Mouse (Mus musculus) lung, embryonic 15.5 days (tissue): ENCODE measurements around the gene Fat1. TPM values are rescaled to one million over a fixed set of nuclear protein-coding genes. Genes with fewer than 3 reads are reported as not detected.
A peak's percentile ranks its signal among the peaks of the same experiment; 100 is the strongest.
"Not testable (repeated sequence)": the region's sequence is repeated elsewhere in the genome, so short reads cannot be mapped to it uniquely, and the experiment has no call there.

Experiments used
- ATAC-seq: fragments of 200-750 bp; cut with Nextera tagmentation; 2 replicates; pipeline ENCODE4 v1.8.0; 2017; ENCODE audit warnings: moderate number of reproducible peaks, borderline replicate concordance; ENCODE audit not compliant: low FRiP score, low TSS enrichment; ENCODE audit errors: extremely low read depth
- H3K27ac ChIP-seq: fragments of 300-500 bp; sonication (generic); 2 replicates; pipeline ENCODE4 v1.5.1; 2015; ENCODE audit warnings: moderate library complexity, mild to moderate bottlenecking, inconsistent platforms
- H3K27me3 ChIP-seq: fragments of 300-500 bp; sonication (generic); 2 replicates; pipeline ENCODE4 v1.6.1; 2015; ENCODE audit warnings: inconsistent platforms
- H3K36me3 ChIP-seq: fragments of 300-500 bp; sonication (generic); 2 replicates; pipeline ENCODE4 v1.6.1; 2015; ENCODE audit warnings: inconsistent platforms
- H3K4me1 ChIP-seq: fragments of 300-500 bp; sonication (generic); 2 replicates; pipeline ENCODE4 v1.6.1; 2015; ENCODE audit warnings: inconsistent platforms
- H3K4me2 ChIP-seq: fragments of 300-500 bp; sonication (generic); 2 replicates; pipeline ENCODE4 v1.6.1; 2015; ENCODE audit warnings: inconsistent platforms, mild to moderate bottlenecking, moderate library complexity
- H3K4me3 ChIP-seq: fragments of 300-500 bp; sonication (generic); 2 replicates; pipeline ENCODE4 v1.5.1; 2015; ENCODE audit warnings: mild to moderate bottlenecking, inconsistent platforms
- H3K9ac ChIP-seq: fragments of 300-500 bp; sonication (generic); 2 replicates; pipeline ENCODE4 v1.6.1; 2015; ENCODE audit warnings: inconsistent platforms
- H3K9me3 ChIP-seq: fragments of 300-500 bp; sonication (generic); 2 replicates; pipeline ENCODE4 v1.6.1; 2016; ENCODE audit warnings: inconsistent platforms
- WGBS: fragments of 180-500 bp; shearing (Covaris S2); methylation state at CpG from one replicate; pipeline ENCODE4 v1.1.7; 2015; 5-methylcytosine and 5-hydroxymethylcytosine counted together
- polyA plus RNA-seq: library from polyadenylated mRNA; unstranded; fragments of >200 nt; fragmentation: Nextera tagmentation; extraction: Ambion mirVana; gene quantifications from 2 replicates; pipeline ENCODE4 v1.2.1, GENCODE M21; 2015

Gene Fat1
- polyA plus RNA-seq, 1 experiment from 2014 or later, result 19.1 TPM

DNA sequence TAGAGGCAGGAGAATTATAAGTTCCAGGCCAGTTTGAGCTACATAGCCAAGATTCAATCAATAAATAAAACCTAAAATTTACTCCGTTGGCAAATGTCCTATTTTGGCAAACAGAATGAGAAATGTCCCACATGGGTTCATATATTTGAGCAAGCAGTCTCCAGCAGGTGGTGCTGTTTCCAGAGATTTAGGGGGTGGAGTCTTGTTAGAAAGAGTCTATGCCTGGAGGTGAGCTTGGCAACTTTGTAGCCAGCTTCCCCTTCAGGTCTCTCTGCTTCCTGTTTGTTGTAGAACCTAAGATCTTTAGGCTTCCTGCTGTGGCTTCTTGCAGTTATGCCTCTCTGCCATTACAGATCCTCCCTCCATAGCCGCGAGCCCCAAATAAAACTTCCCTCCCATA lies 120.3 kb downstream of the Fat1 start:
- no peak overlapping the region for H3K27ac ChIP-seq
- no peak overlapping the region for H3K4me2 ChIP-seq
- ATAC-seq, result no peak
- H3K36me3 ChIP-seq, result peaks cover 38% of the 10 kb centered on the region
- 96% methylated on average over 3 of the region's 3 CpGs for WGBS
- no peaks in the 10 kb centered on the region for H3K4me1 ChIP-seq
- H3K4me3 ChIP-seq, result no peak overlapping the region
- no peak overlapping the region for H3K9ac ChIP-seq
- H3K9me3 ChIP-seq, result no peaks in the 10 kb centered on the region
- H3K27me3 ChIP-seq, result no peaks in the 10 kb centered on the region

DNA sequence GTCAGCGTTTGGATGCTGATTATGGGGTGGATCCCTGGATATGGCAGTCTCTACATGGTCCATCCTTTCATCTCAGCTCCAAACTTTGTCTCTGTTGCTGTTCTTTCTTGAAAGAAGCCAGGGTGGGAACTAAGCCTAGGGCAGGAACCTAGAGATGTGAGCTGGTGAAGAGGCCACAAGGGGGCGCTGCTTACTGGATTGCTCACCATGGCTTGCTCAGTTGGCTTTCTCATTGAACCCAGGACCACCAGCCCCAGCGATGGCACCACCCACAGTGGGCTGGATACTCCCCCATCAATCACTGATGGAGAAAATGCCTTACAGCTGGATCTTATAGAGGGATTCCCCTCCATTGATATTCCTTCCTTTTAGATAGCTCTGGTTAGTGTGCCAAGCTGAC lies 121.6 kb downstream of the Fat1 start:
- H3K27me3 ChIP-seq, result no peaks in the 10 kb centered on the region
- ATAC-seq, result no peak
- peaks cover 27% of the 10 kb centered on the region for H3K36me3 ChIP-seq
- no peaks in the 10 kb centered on the region for H3K9me3 ChIP-seq
- no peak overlapping the region for H3K4me2 ChIP-seq
- no peaks in the 10 kb centered on the region for H3K4me1 ChIP-seq
- no peak overlapping the region for H3K4me3 ChIP-seq
- 29% methylated on average over 3 of the region's 3 CpGs for WGBS
- H3K27ac ChIP-seq, result no peak overlapping the region
- H3K9ac ChIP-seq, result no peak overlapping the region

DNA sequence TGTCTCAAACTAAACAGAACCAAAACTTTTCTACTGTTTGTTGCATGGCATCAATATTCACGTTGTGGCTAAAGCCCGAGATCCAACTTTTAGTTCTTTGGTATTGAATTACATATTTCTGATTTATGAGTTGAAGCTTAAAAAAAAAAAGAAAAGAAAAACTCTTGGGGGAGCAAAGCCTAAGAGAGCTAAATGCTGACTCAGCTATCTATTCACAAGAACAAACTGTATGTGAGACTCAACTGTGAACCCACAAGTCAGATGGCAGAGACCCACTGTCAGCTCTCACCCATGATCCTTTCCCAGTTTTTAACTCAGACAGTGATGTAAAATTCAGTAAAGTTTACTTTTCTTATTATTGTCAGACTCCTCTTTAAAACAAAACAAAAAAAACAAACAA lies 124.8 kb downstream of the Fat1 start:
- Histone ChIP-seq H3K36me3 (peaks cover 3% of the 10 kb centered on the region; the same call in 1 of the 2 replicates), H3K4me3 (no peak overlapping the region), H3K4me2 (no peak overlapping the region), H3K9ac (no peak overlapping the region), H3K27me3 (no peaks in the 10 kb centered on the region), H3K4me1 (no peaks in the 10 kb centered on the region), H3K27ac (no peak overlapping the region), H3K9me3 (no peaks in the 10 kb centered on the region)
- WGBS, result 70% methylated on average over 2 of the region's 2 CpGs
- no peak for ATAC-seq

DNA sequence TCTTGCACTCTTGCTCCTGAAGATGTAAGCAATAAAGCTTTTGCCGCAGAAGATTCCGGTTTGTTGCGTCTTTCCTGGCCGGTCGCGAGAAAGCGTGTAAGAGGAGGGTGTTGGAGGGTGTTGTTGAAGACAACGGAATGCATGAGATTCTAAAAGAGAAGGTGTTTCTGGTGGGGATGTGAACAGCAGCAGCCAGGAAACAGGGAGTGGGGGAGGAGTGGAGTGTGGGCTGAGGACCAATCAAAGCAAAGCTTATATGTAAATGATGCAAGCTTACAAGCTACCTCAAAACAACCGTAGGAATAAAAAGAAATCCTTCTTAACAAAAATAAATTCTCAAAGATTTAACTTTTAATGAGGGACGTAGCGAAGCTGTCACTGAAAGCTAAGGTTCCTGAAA lies 127.1 kb downstream of the Fat1 start:
- Histone ChIP-seq H3K9me3 (no peaks in the 10 kb centered on the region), H3K4me2 (no peak overlapping the region), H3K27ac (peak overlapping the region; percentile 72; the same call in 1 of the 2 replicates), H3K27me3 (no peaks in the 10 kb centered on the region), H3K4me3 (no peak overlapping the region), H3K4me1 (no peaks in the 10 kb centered on the region), H3K9ac (no peak overlapping the region), H3K36me3 (no peaks in the 10 kb centered on the region)
- WGBS, result 80% methylated on average over 11 of the region's 11 CpGs
- no peak for ATAC-seq

DNA sequence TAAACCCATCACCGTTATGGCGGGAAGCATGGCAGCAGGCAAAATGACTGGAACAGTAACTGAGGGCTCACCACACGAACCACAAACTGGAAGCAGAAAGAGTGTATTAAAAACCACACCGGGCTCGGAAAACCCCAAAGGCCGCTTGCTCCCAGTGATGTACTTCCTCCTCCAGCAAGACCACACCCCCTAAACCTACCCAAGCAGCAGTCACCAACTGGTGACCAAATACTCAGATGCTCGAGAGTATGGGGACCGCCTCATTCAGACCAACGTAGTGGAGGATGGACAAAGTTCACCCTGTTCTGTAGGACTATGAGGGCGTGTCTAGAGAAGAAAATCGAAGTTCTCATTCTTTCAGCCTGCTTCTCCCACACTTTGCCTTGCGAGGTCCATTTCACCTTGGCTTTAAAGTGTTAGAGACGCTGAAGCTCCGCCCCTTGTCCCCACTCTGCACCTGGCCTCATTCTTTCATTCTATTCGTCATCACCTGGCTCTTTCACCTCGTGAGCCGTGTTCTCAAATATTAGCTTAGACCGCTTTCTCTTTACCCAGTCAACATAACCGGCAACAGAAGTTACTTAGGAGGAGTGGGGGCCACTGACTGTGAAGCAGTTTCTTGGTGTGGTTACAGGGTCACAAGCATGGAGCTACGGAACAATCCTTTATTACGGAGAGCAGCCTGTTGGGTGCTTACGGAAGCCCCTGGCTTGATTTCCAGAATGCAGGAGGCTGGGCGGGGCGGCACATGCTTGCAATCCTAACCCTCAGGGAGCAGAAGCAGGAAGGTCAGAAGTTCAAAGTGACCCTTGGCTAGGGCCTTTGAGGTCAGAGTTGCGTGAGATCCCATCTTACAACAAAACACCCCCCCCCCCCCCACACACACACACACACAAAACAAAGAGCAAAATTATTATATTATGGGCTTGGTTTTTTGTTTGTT lies 128.0 kb downstream of the Fat1 start:
- H3K36me3 ChIP-seq, result no peaks in the 10 kb centered on the region
- no peaks in the 10 kb centered on the region for H3K4me1 ChIP-seq
- H3K9ac ChIP-seq, result no peak overlapping the region
- H3K27ac ChIP-seq, result peak overlapping the region; percentile 72
- peak overlapping the region; percentile 14 for H3K4me2 ChIP-seq
- 55% methylated on average over 25 of the region's 25 CpGs for WGBS
- no peak overlapping the region for H3K4me3 ChIP-seq
- no peaks in the 10 kb centered on the region for H3K27me3 ChIP-seq
- peak; percentile 88 for ATAC-seq
- H3K9me3 ChIP-seq, result no peaks in the 10 kb centered on the region

DNA sequence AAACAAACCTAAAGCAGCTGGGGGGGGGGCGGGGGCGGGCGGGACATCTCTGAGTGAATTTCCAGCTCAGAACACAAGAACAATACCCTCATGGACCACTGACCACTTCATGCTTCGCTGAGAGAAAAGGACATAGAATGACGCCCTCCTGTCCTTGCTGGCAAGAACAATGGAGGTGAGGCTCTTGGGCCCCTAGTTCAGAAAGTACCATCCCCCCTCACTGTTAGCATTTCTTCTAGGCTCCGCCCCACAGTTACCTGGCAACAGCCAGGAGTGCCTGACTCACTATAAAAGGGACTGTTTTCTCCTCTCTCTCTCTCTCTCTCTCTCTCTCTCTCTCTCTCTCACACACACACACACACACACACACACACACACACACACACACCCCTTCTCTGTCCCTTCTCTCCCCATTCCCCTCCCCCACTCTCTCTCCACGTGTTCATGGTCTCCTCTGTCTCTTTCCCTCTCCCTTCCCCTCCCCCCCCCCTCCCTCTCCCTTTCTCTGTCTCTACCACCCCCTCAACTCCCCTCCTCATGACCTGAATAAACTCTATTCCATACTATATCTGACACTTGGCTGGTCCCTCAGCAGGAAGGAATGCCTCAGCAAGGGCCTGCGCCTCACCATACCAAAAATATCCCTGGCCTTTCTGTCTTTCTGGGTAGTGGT lies 129.1 kb downstream of the Fat1 start:
- Histone ChIP-seq H3K4me2 (no peak overlapping the region), H3K4me1 (peaks cover 4% of the 10 kb centered on the region; the same call in 1 of the 2 replicates), H3K27ac (peak overlapping the region; percentile 72), H3K9ac (no peak overlapping the region), H3K9me3 (no peaks in the 10 kb centered on the region), H3K36me3 (no peaks in the 10 kb centered on the region), H3K4me3 (no peak overlapping the region), H3K27me3 (peaks cover 5% of the 10 kb centered on the region)
- 54% methylated on average over 7 of the region's 8 CpGs for WGBS
- peak; percentile 36; the same call in 1 of the 2 replicates for ATAC-seq

DNA sequence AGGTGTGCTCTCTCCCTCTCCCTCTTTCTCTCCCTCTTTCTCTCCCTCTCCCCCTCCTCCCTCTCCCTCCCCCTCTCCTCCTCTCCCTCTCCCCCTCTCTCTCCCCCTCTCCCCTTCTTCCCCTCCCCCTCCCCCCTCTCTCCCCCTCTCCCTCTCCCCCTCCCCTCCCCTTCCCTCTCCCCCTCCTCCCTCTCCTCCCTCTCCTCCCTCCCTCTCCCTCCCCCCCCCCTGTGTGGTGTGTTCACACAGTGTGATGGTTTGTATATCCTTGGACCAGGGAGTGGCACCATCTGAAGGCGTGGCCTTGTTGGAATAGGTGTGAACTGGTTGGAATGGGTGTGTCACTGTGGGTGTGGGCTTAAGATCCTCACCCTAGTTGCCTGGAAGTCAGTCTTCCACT lies 130.1 kb downstream of the Fat1 start:
- not testable (repeated sequence) for H3K9me3 ChIP-seq, H3K36me3 ChIP-seq, H3K4me1 ChIP-seq, H3K4me2 ChIP-seq, H3K9ac ChIP-seq, H3K4me3 ChIP-seq, ATAC-seq, H3K27ac ChIP-seq
- H3K27me3 ChIP-seq, result peaks cover 11% of the 10 kb centered on the region
- 80% methylated on average over 1 of the region's 1 CpGs for WGBS

DNA sequence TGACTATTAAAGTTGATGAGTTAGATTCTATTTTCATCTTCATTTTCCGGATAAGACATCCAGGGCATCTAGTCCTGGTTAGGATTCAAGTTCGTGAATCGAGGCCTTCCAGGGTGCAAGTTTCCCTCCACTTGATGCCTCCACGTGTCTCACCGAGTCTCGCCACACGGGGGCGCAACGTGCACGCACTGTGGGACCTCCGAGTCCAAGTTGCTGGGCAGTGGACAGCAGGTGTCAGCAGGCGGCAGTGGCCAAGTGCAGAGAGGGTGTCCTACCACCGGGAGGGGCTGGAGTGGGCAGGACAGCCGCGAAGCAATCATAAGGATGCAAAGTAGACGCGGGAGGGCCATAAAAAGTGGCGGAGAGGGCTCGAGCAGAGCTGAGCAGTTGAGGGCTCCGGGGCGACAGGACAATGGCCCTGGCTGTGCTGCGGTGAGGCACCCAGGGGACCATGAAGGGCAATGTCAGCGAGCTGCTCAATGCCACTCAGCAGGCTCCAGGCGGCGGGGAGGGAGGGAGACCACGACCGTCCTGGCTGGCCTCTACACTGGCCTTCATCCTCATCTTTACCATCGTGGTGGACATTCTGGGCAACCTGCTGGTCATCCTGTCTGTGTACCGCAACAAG lies 133.6 kb downstream of the Fat1 start, which contains the start of gene Mtnr1a:
Gene Mtnr1a (plus strand): TSS at position 379 of the 628 bp plus-strand sequence.
- Histone ChIP-seq H3K9me3 (no peaks in the 10 kb centered on the region), H3K27ac (no peak within 1 kb of the TSS), H3K4me2 (peak within 1 kb of the TSS; percentile 60), H3K4me1 (peaks cover 4% of the 10 kb centered on the region; the same call in 1 of the 2 replicates), H3K27me3 (peaks cover 11% of the 10 kb centered on the region), H3K36me3 (no peaks in the 10 kb centered on the region), H3K9ac (no peak within 1 kb of the TSS), H3K4me3 (peak within 1 kb of the TSS; percentile 24)
- ATAC-seq, result peak; percentile 77; the same call in 1 of the 2 replicates
- 8% methylated on average over 27 of the region's 29 CpGs for WGBS

DNA sequence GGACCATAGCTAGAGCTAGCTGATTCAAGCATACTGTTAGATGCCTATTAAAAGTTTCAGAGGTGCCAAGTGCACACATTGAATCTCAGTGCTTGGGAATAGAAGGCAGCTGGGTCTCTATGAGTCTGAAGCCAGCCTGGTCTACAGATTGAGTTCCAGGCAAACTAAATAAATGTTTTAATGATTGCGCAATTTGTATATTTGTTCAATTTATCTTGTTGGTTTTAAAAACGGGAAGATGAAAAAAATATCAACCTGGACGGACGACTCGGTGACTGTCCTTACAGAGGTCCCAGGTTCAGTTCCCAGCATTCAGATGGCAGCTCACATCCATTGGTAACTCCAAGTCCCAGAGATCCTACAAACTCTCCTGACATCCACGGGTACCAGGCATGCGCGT lies 135.7 kb downstream of the Fat1 start:
- 82% methylated on average over 8 of the region's 8 CpGs for WGBS
- H3K27ac ChIP-seq, result no peak overlapping the region
- ATAC-seq, result no peak

DNA sequence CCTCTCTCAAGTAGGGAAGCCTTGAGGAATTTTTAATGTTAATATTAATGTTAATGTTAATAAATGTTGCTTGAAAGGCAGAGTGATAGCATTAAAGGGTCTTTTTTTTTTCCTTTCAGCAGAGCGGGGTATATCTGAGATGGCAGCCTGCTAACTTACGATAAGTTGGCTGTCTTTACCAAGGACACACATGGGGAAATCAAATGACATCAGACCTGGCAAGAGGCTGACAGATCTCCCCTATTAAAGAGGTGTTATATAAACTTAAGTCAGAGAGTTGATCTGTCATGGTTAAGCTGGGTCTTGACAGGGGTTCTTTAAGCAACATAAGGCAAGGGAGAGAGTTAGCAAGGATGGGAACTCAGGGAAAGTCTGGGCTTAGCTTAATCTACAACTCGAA lies 145.6 kb downstream of the Fat1 start:
- no peak overlapping the region for H3K4me2 ChIP-seq
- H3K27me3 ChIP-seq, result peaks cover 24% of the 10 kb centered on the region; the same call in 1 of the 2 replicates
- no peak for ATAC-seq
- no peaks in the 10 kb centered on the region for H3K9me3 ChIP-seq
- no peaks in the 10 kb centered on the region for H3K36me3 ChIP-seq
- no peak overlapping the region for H3K27ac ChIP-seq
- no peak overlapping the region for H3K4me3 ChIP-seq
- 40% methylated on average over 3 of the region's 3 CpGs for WGBS
- no peaks in the 10 kb centered on the region for H3K4me1 ChIP-seq
- H3K9ac ChIP-seq, result no peak overlapping the region

More for the DNA sequence above, 135.7 kb downstream of the Fat1 start:
- H3K36me3 ChIP-seq, result no peaks in the 10 kb centered on the region
- H3K4me2 ChIP-seq, result no peak overlapping the region
- no peak overlapping the region for H3K4me3 ChIP-seq
- H3K9me3 ChIP-seq, result no peaks in the 10 kb centered on the region
- no peak overlapping the region for H3K9ac ChIP-seq
- H3K4me1 ChIP-seq, result peaks cover 4% of the 10 kb centered on the region; the same call in 1 of the 2 replicates
- H3K27me3 ChIP-seq, result peaks cover 11% of the 10 kb centered on the region

DNA sequence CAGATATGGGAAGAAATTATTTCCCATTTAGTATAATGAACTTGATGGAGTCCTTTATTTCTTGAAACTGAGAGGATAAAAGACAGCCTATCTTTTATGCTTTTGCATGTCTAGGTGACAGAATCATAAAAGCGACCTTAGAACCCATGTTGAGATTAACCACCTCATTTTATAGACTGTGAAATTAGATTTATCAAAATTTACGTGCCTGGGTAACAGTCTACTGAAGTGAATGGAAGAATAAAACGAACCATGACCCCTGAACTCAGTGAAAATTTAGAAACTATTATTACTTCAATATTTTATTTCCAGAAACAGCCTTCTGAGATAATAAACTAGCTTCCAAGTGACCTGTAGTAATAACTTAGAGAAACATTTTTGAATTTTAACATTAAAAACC lies 158.4 kb downstream of the Fat1 start:
- H3K9ac ChIP-seq, result no peak overlapping the region
- no peak for ATAC-seq
- no peaks in the 10 kb centered on the region for H3K9me3 ChIP-seq
- 69% methylated on average over 3 of the region's 3 CpGs for WGBS
- no peaks in the 10 kb centered on the region for H3K27me3 ChIP-seq
- no peak overlapping the region for H3K4me3 ChIP-seq
- no peak overlapping the region for H3K27ac ChIP-seq
- H3K4me2 ChIP-seq, result no peak overlapping the region
- H3K4me1 ChIP-seq, result no peaks in the 10 kb centered on the region
- no peaks in the 10 kb centered on the region for H3K36me3 ChIP-seq
